Mouse (Mus musculus) spleen, adult 2 months (tissue): ENCODE data around the gene Tpte.

ENCODE experiments used
- CTCF ChIP-seq: fragments of 200-500 bp; IDR thresholded peaks from 2 replicates; pipeline ENCODE4 v1.5.1; 2011; ENCODE audit warnings: mild to moderate bottlenecking, inconsistent platforms; ENCODE audit not compliant: insufficient read depth, insufficient read length, insufficient replicate concordance; ENCODE audit errors: extremely low read depth
- POLR2A ChIP-seq: fragments of 200-500 bp; IDR thresholded peaks from 2 replicates; pipeline ENCODE4 v1.6.1; 2011; ENCODE audit warnings: low read depth, low read length, inconsistent platforms

GRCm38 (mm10) chr8:22260091-22260722, 23.0 kb upstream of the Tpte start:
- TF ChIP-seq POLR2A = no peak
- TF ChIP-seq CTCF = no peak
